Mouse (Mus musculus): ENCODE results near the gene Olfr507. TPM values are rescaled to one million over a fixed set of nuclear protein-coding genes. Genes with fewer than 3 reads are reported as not detected.
"Not testable (repeated sequence)": the region's sequence is repeated elsewhere in the genome, so short reads cannot be mapped to it uniquely, and the experiment has no call there.

Olfr507 gene
- total RNA-seq (2021): not detected
- long read RNA-seq: 0 reads

DNA sequence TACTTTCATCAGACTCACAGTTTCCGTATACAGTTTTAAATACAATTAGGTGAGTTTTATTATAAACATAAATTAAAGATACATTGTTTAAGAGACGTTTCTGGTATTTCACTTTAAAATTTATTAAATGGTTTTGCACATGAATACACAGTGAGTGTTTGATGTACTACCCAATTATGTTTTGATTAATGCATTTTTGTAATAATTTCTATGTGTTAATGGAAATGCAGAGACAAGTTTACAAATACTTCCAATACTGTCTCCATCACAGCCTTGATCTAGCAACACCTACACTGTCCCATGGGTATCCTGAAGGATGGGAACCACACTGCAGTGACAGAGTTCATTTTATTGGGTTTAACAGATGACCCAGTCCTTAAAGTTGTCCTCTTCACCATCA is at the start of gene Olfr507:
Gene Olfr507 (plus strand): TSS at position 301 of the 400 bp plus-strand sequence.
- DNase-seq (ENCODE audit: low spot score in 2 of 2): no peak

GRCm38 (mm10) chr7:108589797-108590196 is 31.8 kb upstream of the Olfr507 start:
- no peak for DNase-seq (ENCODE audit: low spot score in 2 of 2)

- not testable (repeated sequence) for DNase-seq (ENCODE audit: low spot score in 2 of 2)
Observed at GRCm38 (mm10) chr7:108601916-108602315, 19.7 kb upstream of the Olfr507 start.

DNA sequence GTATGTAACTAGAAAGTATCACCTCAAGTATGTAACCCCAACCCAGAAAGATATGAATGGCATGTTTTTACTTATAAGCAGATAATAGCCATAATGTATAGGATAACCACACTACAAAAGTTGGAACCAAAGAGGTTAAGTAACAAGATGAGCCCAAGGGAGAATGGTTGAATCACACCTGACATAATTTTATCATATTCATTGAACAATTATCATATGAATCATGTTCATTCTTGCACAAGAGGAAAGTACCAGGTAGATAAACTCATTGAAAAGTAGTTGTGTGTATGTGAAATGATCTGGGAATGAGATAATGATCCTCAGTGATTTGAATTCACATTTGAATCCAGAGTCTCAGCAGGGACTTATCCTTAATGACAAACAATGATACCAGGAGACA is 11.1 kb upstream of the Olfr507 start, which contains the start of gene Olfr506:
Gene Olfr506 (plus strand): TSS at position 301 of the 400 bp plus-strand sequence.
- DNase-seq (ENCODE audit: low spot score in 2 of 2): no peak

- DNase-seq (ENCODE audit: low spot score in 2 of 2): no peak
Observed at GRCm38 (mm10) chr7:108614110-108614509, 7.5 kb upstream of the Olfr507 start.

DNA sequence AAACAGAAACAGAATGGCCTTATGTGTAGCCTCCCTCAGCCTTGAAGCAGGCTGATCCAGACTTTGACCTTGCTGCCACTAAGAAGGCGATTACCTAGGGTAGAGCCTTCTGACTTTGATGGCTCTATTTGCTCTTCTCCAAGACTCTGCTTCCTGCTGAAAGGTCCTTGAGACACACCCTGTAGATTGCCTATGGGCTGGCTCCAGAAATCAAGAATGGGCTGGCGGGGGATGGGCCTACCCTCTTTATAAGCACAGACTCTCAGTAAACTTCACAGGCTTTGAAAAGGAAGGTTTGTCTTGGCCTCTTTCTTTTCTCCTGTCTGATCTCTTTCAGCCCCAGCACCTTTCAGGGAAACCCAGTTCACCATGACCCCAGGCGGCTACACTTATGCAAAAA is 4.8 kb upstream of the Olfr507 start:
- DNase-seq (ENCODE audit: low spot score in 2 of 2): not testable (repeated sequence)

DNA sequence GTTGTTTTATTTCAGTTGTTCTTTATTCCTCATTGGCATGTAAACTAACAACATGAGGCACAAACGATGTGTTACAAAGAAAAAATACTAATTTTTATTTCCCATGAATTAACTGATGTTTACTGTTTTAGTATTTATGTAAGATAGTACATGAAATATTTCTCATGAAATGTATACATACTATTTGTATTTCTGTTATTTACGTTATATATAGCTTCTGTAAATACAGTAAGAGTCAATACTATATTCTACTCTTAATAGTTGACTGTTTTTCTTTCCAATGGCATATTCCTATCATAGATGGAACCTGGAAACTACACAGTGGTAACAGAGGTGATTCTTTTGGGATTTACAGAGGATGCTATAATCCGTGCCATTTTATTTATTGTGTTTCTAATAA is 8.1 kb downstream of the Olfr507 start, which contains the start of gene Olfr508:
Gene Olfr508 (plus strand): TSS at position 301 of the 400 bp plus-strand sequence.
- DNase-seq (ENCODE audit: low spot score in 2 of 2): no peak

DNA sequence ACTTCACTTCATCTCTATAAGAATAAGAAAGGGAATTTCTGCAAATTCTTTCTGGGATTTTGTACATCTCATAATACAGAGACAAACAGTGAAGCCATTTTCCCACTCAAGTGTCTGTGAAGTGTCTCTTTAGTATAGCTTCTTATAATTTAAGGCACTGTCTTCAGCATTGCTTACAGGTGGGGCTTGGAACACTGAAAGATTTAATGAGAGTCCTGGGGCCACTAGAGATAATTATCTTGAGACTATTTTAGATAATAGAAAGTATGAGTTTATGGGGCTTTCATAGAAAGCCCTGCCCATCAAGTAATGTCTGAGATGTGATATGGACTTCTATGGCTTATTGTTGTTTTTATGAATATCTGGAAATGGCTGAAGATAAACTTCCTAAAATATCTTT is 30.2 kb downstream of the Olfr507 start, which contains the start of gene Olfr509:
Gene Olfr509 (minus strand): TSS at position 101 of the 400 bp plus-strand sequence.
- no peak for DNase-seq (ENCODE audit: low spot score in 2 of 2)

DNA sequence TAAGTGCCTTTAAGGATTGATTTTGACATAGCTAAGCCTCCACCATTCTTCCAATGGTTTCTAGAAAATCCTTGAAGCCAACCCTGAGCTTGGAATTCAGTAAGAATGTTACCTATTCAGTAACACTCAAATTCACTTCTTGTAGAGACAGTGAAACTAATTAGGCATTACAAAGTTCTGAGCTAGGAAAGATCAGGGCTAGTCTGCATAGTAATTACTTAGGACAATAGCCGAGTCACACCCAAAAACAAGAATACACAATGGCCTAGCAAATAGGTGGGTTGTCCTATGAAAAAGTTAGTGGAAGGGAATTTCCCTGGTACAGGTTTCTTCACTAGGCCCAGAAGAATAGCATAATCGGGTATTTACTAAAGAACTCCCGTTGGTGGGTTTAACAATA is 40.8 kb downstream of the Olfr507 start:
- DNase-seq (ENCODE audit: low spot score in 2 of 2): no peak

DNA sequence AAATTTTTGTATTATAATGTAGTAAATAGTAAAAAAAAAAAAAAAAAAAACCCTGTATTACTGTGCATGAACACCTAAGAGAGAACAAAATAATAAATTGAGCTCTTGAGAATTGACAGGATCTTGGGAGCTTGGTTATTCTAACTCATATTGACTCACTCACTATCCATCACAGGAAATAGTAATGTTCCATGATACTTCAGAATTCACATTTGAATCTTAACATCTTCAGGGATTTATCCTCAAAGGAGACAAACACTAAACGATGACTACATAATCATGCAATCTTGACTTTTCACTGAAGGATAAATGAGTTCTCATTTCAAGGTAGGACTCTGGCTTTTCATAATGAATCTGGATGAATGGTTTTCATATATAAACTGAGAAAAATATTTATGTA is 44.5 kb downstream of the Olfr507 start, which contains the start of gene Olfr510:
Gene Olfr510 (plus strand): TSS at position 301 of the 400 bp plus-strand sequence.
- no peak for DNase-seq (ENCODE audit: low spot score in 2 of 2)

- DNase-seq (ENCODE audit: low spot score in 2 of 2): no peak
Observed at GRCm38 (mm10) chr7:108671058-108671457, 49.4 kb downstream of the Olfr507 start.

Other genes starting within 250 kb of the Olfr507 start
- gene Olfr495, start 228.6 kb upstream of the Olfr507 start, total RNA-seq (2021): not detected
- not detected for gene Olfr497, start 201.4 kb upstream of the Olfr507 start, total RNA-seq (2021)
- not detected for gene Olfr498, start 156.5 kb upstream of the Olfr507 start, total RNA-seq (2021)
- not detected for gene Olfr502, start 96.7 kb upstream of the Olfr507 start, total RNA-seq (2021)
- gene Olfr503, start 77.3 kb upstream of the Olfr507 start, total RNA-seq (2021): not detected
- gene Olfr504, start 56.0 kb upstream of the Olfr507 start, total RNA-seq (2021): not detected
- not detected for gene Olfr506, start 11.0 kb upstream of the Olfr507 start, total RNA-seq (2021)
- not detected for gene Olfr508, start 8.2 kb downstream of the Olfr507 start, total RNA-seq (2021)
- not detected for gene Olfr509, start 30.1 kb downstream of the Olfr507 start, total RNA-seq (2021)
- not detected for gene Olfr510, start 44.6 kb downstream of the Olfr507 start, total RNA-seq (2021)
- not detected for gene Olfr512, start 91.5 kb downstream of the Olfr507 start, total RNA-seq (2021)
- gene Olfr513, start 129.2 kb downstream of the Olfr507 start, total RNA-seq (2021): not detected
- not detected for gene Olfr514, start 204.2 kb downstream of the Olfr507 start, total RNA-seq (2021)
- gene Olfr516, start 228.7 kb downstream of the Olfr507 start, total RNA-seq (2021): not detected

Data from layer of hippocampus, postnatal 10 days (tissue).